Mouse (Mus musculus) heart, embryonic 15.5 days (tissue): Measurements from ENCODE around the gene Pck2. TPM values are rescaled to one million over a fixed set of nuclear protein-coding genes. Genes with fewer than 3 reads are reported as not detected.

Experiments
- ATAC-seq: fragments of 200-750 bp; cut with Nextera tagmentation; replicated peaks from 2 replicates; pipeline ENCODE4 v1.8.0; 2017; ENCODE audit warnings: low read depth, moderate TSS enrichment; ENCODE audit not compliant: insufficient number of reproducible peaks, insufficient read depth, low FRiP score
- H3K27ac ChIP-seq: fragments of 300-500 bp; sonication (generic); 2 replicates; pipeline ENCODE4 v1.5.1; 2015; ENCODE audit warnings: mild to moderate bottlenecking, inconsistent platforms
- H3K27me3 ChIP-seq: fragments of 300-500 bp; sonication (generic); 2 replicates; pipeline ENCODE4 v1.6.1; 2015; ENCODE audit warnings: inconsistent platforms
- H3K36me3 ChIP-seq: fragments of 300-500 bp; sonication (generic); 2 replicates; pipeline ENCODE4 v1.6.1; 2015; ENCODE audit warnings: mild to moderate bottlenecking, inconsistent platforms
- H3K4me1 ChIP-seq: fragments of 300-500 bp; sonication (generic); replicated peaks from 2 replicates; pipeline ENCODE4 v1.6.1; 2015; ENCODE audit warnings: inconsistent platforms
- H3K4me2 ChIP-seq: fragments of 300-500 bp; sonication (generic); 2 replicates; pipeline ENCODE4 v1.6.1; 2015; ENCODE audit warnings: inconsistent platforms, mild to moderate bottlenecking, moderate library complexity
- H3K4me3 ChIP-seq: fragments of 300-500 bp; sonication (generic); 2 replicates; pipeline ENCODE4 v1.5.1; 2015; ENCODE audit warnings: mild to moderate bottlenecking, inconsistent platforms
- H3K9ac ChIP-seq: fragments of 300-500 bp; sonication (generic); 2 replicates; pipeline ENCODE4 v1.6.1; 2015; ENCODE audit warnings: mild to moderate bottlenecking, inconsistent platforms
- H3K9me3 ChIP-seq: fragments of 300-500 bp; sonication (generic); replicated peaks from 2 replicates; pipeline ENCODE4 v1.6.1; 2016; ENCODE audit warnings: inconsistent platforms
- WGBS: fragments of 180-500 bp; shearing (Covaris S2); methylation state at CpG from one replicate; pipeline ENCODE4 v1.1.7; 2015; ENCODE audit warnings: mixed read lengths; 5-methylcytosine and 5-hydroxymethylcytosine counted together
- polyA plus RNA-seq: library from polyadenylated mRNA; unstranded; fragments of >200 nt; fragmentation: Nextera tagmentation; extraction: Ambion mirVana; gene quantifications from 2 replicates; pipeline ENCODE4 v1.2.1, GENCODE M21; 2015

Gene Pck2
- polyA plus RNA-seq, 1 experiment from 2014 or later: 34.2 TPM

- Histone ChIP-seq H3K27me3 (no peaks in the 10 kb centered on the region), H3K4me2 (peak overlapping the region; percentile 66), H3K9me3 (no peaks in the 10 kb centered on the region), H3K9ac (no peak overlapping the region), H3K36me3 (peaks cover 6% of the 10 kb centered on the region; the same call in 1 of the 2 replicates), H3K4me3 (0 out of 2 replicates have a peak overlapping the region, but pooled peaks have one; percentile 73), H3K4me1 (peaks cover 21% of the 10 kb centered on the region), H3K27ac (peak overlapping the region; percentile 99)
- WGBS: 53% methylated on average over 6 of the region's 6 CpGs
- no peak for ATAC-seq
Observed at GRCm38 (mm10) chr14:55558740-55559448, 18.8 kb downstream of the Pck2 start.

- H3K4me1 ChIP-seq: peaks cover 21% of the 10 kb centered on the region
- no peaks in the 10 kb centered on the region for H3K27me3 ChIP-seq
- under 1% methylated on average over 27 of the region's 27 CpGs for WGBS
- H3K4me2 ChIP-seq: peak within 1 kb of the TSS; percentile 66
- ATAC-seq: peak; percentile 82
- peak within 1 kb of the TSS; percentile 73 for H3K4me3 ChIP-seq
- peak within 1 kb of the TSS; percentile 99 for H3K27ac ChIP-seq
- H3K36me3 ChIP-seq: peaks cover 15% of the 10 kb centered on the region
- H3K9ac ChIP-seq: peak within 1 kb of the TSS; percentile 81
- no peaks in the 10 kb centered on the region for H3K9me3 ChIP-seq
Observed at GRCm38 (mm10) chr14:55559799-55560201, 19.7 kb downstream of the Pck2 start, which contains the start of gene Dcaf11. TSS of gene Dcaf11 (plus strand) at chr14:55560006.

GRCm38 (mm10) chr14:55560202-55561073 lies 20.4 kb downstream of the Pck2 start, which contains the start of gene A730061H03Rik:
TSS of gene A730061H03Rik (minus strand) at chr14:55560406.
- H3K27me3 ChIP-seq: no peaks in the 10 kb centered on the region
- peak within 1 kb of the TSS; percentile 66 for H3K4me2 ChIP-seq
- peaks cover 21% of the 10 kb centered on the region for H3K4me1 ChIP-seq
- under 1% methylated on average over 51 of the region's 51 CpGs for WGBS
- peak; percentile 95 for ATAC-seq
- peaks cover 20% of the 10 kb centered on the region for H3K36me3 ChIP-seq
- peak within 1 kb of the TSS; percentile 81 for H3K9ac ChIP-seq
- peak within 1 kb of the TSS; percentile 99 for H3K27ac ChIP-seq
- no peaks in the 10 kb centered on the region for H3K9me3 ChIP-seq
- peak within 1 kb of the TSS; percentile 73 for H3K4me3 ChIP-seq

GRCm38 (mm10) chr14:55561860-55562259 lies 21.8 kb downstream of the Pck2 start:
- H3K4me3 ChIP-seq: no peak overlapping the region
- no peak overlapping the region for H3K27ac ChIP-seq
- 86% methylated on average over 10 of the region's 10 CpGs for WGBS
- no peaks in the 10 kb centered on the region for H3K27me3 ChIP-seq
- H3K4me1 ChIP-seq: peaks cover 21% of the 10 kb centered on the region
- ATAC-seq: no peak
- H3K4me2 ChIP-seq: no peak overlapping the region
- no peaks in the 10 kb centered on the region for H3K9me3 ChIP-seq
- peaks cover 34% of the 10 kb centered on the region for H3K36me3 ChIP-seq
- no peak overlapping the region for H3K9ac ChIP-seq

GRCm38 (mm10) chr14:55563249-55563648 lies 23.2 kb downstream of the Pck2 start:
- Histone ChIP-seq H3K27me3 (no peaks in the 10 kb centered on the region), H3K9ac (no peak overlapping the region), H3K9me3 (no peaks in the 10 kb centered on the region), H3K36me3 (peaks cover 48% of the 10 kb centered on the region), H3K4me2 (no peak overlapping the region), H3K4me3 (no peak overlapping the region), H3K27ac (no peak overlapping the region), H3K4me1 (peaks cover 17% of the 10 kb centered on the region)
- 83% methylated on average over 11 of the region's 11 CpGs for WGBS
- no peak for ATAC-seq

- Histone ChIP-seq H3K4me3 (no peak overlapping the region), H3K9ac (no peak overlapping the region), H3K4me2 (no peak overlapping the region), H3K27ac (no peak overlapping the region), H3K27me3 (no peaks in the 10 kb centered on the region), H3K4me1 (peaks cover 20% of the 10 kb centered on the region), H3K36me3 (peaks cover 57% of the 10 kb centered on the region), H3K9me3 (no peaks in the 10 kb centered on the region)
- WGBS: 88% methylated on average over 3 of the region's 3 CpGs
- no peak for ATAC-seq
Observed at GRCm38 (mm10) chr14:55565748-55566147, 25.7 kb downstream of the Pck2 start.

- no peaks in the 10 kb centered on the region for H3K9me3 ChIP-seq
- no peak overlapping the region for H3K27ac ChIP-seq
- no peak overlapping the region for H3K4me2 ChIP-seq
- no peak for ATAC-seq
- H3K9ac ChIP-seq: no peak overlapping the region
- H3K4me3 ChIP-seq: no peak overlapping the region
- 77% methylated on average over 3 of the region's 3 CpGs for WGBS
- H3K36me3 ChIP-seq: peaks cover 57% of the 10 kb centered on the region
- H3K27me3 ChIP-seq: no peaks in the 10 kb centered on the region
- H3K4me1 ChIP-seq: peaks cover 9% of the 10 kb centered on the region
Observed at GRCm38 (mm10) chr14:55567496-55567895, 27.4 kb downstream of the Pck2 start.

GRCm38 (mm10) chr14:55570588-55570987 lies 30.5 kb downstream of the Pck2 start:
- H3K9ac ChIP-seq: no peak overlapping the region
- no peaks in the 10 kb centered on the region for H3K27me3 ChIP-seq
- peaks cover 35% of the 10 kb centered on the region for H3K36me3 ChIP-seq
- peak overlapping the region; percentile 39 for H3K27ac ChIP-seq
- no peak overlapping the region for H3K4me2 ChIP-seq
- no peak for ATAC-seq
- H3K9me3 ChIP-seq: no peaks in the 10 kb centered on the region
- no peak overlapping the region for H3K4me3 ChIP-seq
- 71% methylated on average over 2 of the region's 2 CpGs for WGBS
- peaks cover 24% of the 10 kb centered on the region for H3K4me1 ChIP-seq

- Histone ChIP-seq H3K36me3 (peaks cover 24% of the 10 kb centered on the region), H3K4me1 (peaks cover 34% of the 10 kb centered on the region), H3K4me3 (no peak overlapping the region), H3K4me2 (no peak overlapping the region), H3K9ac (no peak overlapping the region), H3K9me3 (no peaks in the 10 kb centered on the region), H3K27ac (no peak overlapping the region), H3K27me3 (no peaks in the 10 kb centered on the region)
- no peak for ATAC-seq
Observed at GRCm38 (mm10) chr14:55571760-55572159, 31.7 kb downstream of the Pck2 start.

GRCm38 (mm10) chr14:55575302-55575701 lies 35.2 kb downstream of the Pck2 start, which contains the start of gene Fitm1:
TSS of gene Fitm1 (plus strand) at chr14:55575617.
- H3K4me1 ChIP-seq: peaks cover 47% of the 10 kb centered on the region

GRCm38 (mm10) chr14:55575711-55576110 lies 35.6 kb downstream of the Pck2 start:
- Histone ChIP-seq H3K9ac (peak overlapping the region; percentile 65), H3K9me3 (no peaks in the 10 kb centered on the region), H3K36me3 (peaks cover 9% of the 10 kb centered on the region), H3K4me2 (peak overlapping the region; percentile 64), H3K4me3 (peak overlapping the region; percentile 51), H3K27ac (peak overlapping the region; percentile 98), H3K4me1 (peaks cover 43% of the 10 kb centered on the region), H3K27me3 (no peaks in the 10 kb centered on the region)
- 0 out of 2 replicates have a peak, but pooled peaks have one; percentile 28 for ATAC-seq
- WGBS: 28% methylated on average over 13 of the region's 13 CpGs

More at GRCm38 (mm10) chr14:55575302-55575701, 35.2 kb downstream of the Pck2 start, which contains the start of gene Fitm1:
- peaks cover 6% of the 10 kb centered on the region; the same call in 1 of the 2 replicates for H3K36me3 ChIP-seq
- H3K9ac ChIP-seq: peak within 1 kb of the TSS; percentile 65
- peak within 1 kb of the TSS; percentile 64 for H3K4me2 ChIP-seq
- peak within 1 kb of the TSS; percentile 51 for H3K4me3 ChIP-seq
- WGBS: 40% methylated on average over 8 of the region's 8 CpGs
- ATAC-seq: peak; percentile 62
- H3K27me3 ChIP-seq: no peaks in the 10 kb centered on the region
- no peaks in the 10 kb centered on the region for H3K9me3 ChIP-seq
- H3K27ac ChIP-seq: peak within 1 kb of the TSS; percentile 98
